Mouse (Mus musculus) forebrain, embryonic 13.5 days (tissue): ENCODE results near the gene Raly. TPM values are rescaled to one million over a fixed set of nuclear protein-coding genes. Genes with fewer than 3 reads are reported as not detected.
A peak's percentile ranks its signal among the peaks of the same experiment; 100 is the strongest.

Experiments used
- ATAC-seq: fragments of 200-750 bp; cut with Nextera tagmentation; 2 replicates; pipeline ENCODE4 v1.8.0; 2017
- H3K27ac ChIP-seq: fragments of 300-500 bp; sonication (generic); 2 replicates; pipeline ENCODE4 v1.5.1; 2015; ENCODE audit warnings: inconsistent platforms, mild to moderate bottlenecking, moderate library complexity
- H3K27me3 ChIP-seq: fragments of 300-500 bp; sonication (generic); 2 replicates; pipeline ENCODE4 v1.6.1; 2015; ENCODE audit warnings: mild to moderate bottlenecking, inconsistent platforms
- H3K36me3 ChIP-seq: fragments of 300-500 bp; sonication (generic); 2 replicates; pipeline ENCODE4 v1.6.1; 2015; ENCODE audit warnings: mild to moderate bottlenecking, inconsistent platforms; ENCODE audit not compliant: poor library complexity, severe bottlenecking
- H3K4me1 ChIP-seq: fragments of 300-500 bp; sonication (generic); 2 replicates; pipeline ENCODE4 v1.6.1; 2015; ENCODE audit warnings: inconsistent platforms
- H3K4me2 ChIP-seq: fragments of 300-500 bp; sonication (generic); 2 replicates; pipeline ENCODE4 v1.6.1; 2015; ENCODE audit warnings: inconsistent platforms, mild to moderate bottlenecking, moderate library complexity
- H3K4me3 ChIP-seq: fragments of 300-500 bp; sonication (generic); 2 replicates; pipeline ENCODE4 v1.5.1; 2015; ENCODE audit warnings: mild to moderate bottlenecking, inconsistent platforms
- H3K9ac ChIP-seq: fragments of 300-500 bp; sonication (generic); 2 replicates; pipeline ENCODE4 v1.6.1; 2015; ENCODE audit warnings: mild to moderate bottlenecking, inconsistent platforms
- H3K9me3 ChIP-seq: fragments of 300-500 bp; sonication (generic); replicated peaks from 2 replicates; pipeline ENCODE4 v1.6.1; 2016; ENCODE audit warnings: inconsistent platforms
- WGBS: fragments of 180-500 bp; shearing (Covaris S2); methylation state at CpG from one replicate; pipeline ENCODE4 v1.1.7; 2015; 5-methylcytosine and 5-hydroxymethylcytosine counted together
- polyA plus RNA-seq: library from polyadenylated mRNA; unstranded; fragments of >200 nt; fragmentation: Nextera tagmentation; extraction: Ambion mirVana; gene quantifications from 2 replicates; pipeline ENCODE4 v1.2.1, GENCODE M21; 2015

Raly gene
- polyA plus RNA-seq, result 33.1 and 41.4 TPM in 2 replicates

DNA sequence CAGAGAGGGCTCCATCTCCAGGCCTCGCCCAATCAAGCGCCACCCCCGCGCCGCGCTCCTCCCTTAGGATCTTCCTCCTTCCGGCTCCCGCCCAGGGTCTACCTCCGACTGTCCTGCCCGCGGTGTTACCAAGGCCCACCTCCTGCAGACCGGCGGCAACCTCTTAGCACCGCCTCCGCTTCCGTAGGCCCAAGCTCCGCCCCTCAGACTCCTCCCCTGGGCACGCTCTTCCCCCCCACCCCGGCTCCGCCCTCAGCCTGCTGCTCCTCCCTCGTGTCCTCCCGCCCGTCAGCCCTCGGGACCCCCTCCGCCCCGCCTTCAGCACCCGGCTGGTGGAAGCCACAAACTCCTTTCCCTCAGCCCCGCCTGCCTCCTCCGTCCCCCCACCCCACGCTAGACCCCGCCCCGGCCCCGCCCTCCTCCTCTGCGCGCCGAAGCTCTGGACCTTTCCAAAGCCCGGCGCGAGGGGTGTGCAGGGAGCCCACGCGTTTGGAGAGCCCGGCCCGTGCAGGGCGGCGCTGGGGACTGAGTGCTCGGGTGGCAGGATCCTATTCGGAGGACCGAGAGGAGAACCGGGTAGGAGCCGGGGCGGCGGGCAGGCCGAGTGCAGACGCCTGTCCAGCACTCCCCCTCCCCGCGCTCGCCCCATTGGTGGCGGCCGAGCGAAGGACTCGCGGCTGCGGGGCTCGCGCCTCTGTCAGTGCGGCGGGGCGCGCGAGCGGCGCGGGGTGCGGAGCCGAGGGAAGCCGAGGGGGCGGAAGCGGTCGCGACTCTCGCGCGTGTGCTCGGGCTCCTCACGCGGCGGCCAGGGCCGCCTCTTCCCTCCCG lies at the start of gene Raly, which contains the start of gene a:
Raly (plus strand) TSS at position 441 of the 828 bp plus-strand sequence.
a (plus strand) TSS at position 747 of the 828 bp plus-strand sequence.
- peaks cover 43% of the 10 kb centered on the region for H3K4me1 ChIP-seq
- 1% methylated on average over 47 of the region's 89 CpGs for WGBS
- H3K27ac ChIP-seq, result peak within 1 kb of the TSS; percentile 98
- no peaks in the 10 kb centered on the region for H3K36me3 ChIP-seq
- peak within 1 kb of the TSS; percentile 89 for H3K4me2 ChIP-seq
- no peaks in the 10 kb centered on the region for H3K9me3 ChIP-seq
- peak; percentile 97 for ATAC-seq
- no peaks in the 10 kb centered on the region for H3K27me3 ChIP-seq
- peak within 1 kb of the TSS; percentile 98 for H3K4me3 ChIP-seq
- H3K9ac ChIP-seq, result peak within 1 kb of the TSS; percentile 96

DNA sequence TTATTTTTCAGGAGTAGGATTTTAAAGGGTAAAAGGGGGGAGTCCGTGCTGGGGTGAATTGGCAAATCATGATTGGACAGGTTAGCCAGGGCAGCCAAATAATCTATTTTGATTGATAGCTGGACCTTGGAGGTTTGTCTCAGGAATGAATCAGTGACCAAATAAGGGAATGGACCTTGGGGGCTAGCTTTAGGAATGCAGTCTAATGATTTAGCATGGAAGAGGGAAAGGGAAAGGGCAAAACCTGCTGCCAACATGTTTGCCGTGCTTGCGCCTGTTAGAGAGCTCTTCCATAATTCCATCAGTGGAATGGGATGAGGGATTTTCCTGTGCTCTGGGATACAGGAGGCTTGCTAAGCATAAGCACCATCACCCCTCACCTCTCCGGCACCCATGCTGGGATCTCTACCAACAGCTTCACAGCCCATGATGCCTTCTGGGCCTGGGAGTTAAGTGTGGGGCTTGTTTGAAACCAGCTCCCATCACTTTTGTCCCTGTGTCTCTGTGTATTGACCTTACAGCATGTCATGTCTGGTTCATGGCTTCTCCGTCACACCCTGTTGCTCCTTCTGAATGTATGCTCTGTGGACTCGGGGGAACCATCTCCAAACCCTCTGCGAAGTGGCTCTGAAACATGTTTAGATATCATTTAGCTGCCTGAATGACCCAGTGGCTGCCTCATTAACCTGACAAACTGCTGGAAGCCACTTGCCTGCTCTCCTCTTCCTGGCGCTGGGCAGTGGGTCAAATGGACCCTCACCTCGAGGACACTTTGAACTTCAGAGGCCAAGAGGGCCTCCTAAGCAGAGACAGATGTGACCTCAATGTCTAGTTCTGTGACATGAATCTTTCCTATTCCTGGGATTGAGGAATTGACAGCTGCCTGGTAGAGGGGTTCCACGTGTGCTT lies 47.7 kb upstream of the Raly start:
- Histone ChIP-seq H3K4me3 (no peak overlapping the region), H3K4me2 (no peak overlapping the region), H3K9ac (no peak overlapping the region), H3K27me3 (no peaks in the 10 kb centered on the region), H3K9me3 (no peaks in the 10 kb centered on the region), H3K4me1 (no peaks in the 10 kb centered on the region), H3K36me3 (no peaks in the 10 kb centered on the region), H3K27ac (no peak overlapping the region)
- ATAC-seq, result no peak
- WGBS, result 84% methylated on average over 10 of the region's 10 CpGs

DNA sequence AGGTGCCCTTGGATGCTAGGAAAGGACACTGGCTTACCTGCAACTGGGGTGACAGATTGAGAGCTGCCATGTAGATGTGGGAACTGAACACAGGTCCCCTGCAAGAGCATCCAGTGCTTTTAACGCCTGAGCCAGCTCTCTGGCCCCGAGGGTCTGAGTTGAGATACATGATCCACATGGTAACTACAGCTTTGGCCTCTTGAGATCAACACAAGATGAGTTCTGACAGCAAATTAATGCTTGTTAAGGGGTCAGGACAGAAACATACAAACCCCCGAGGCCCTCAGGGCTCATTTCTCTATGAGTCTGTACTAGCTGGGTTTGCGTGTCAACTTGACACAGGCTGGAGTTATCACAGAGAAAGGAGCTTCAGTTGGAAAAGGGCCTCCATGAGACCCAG lies 47.0 kb upstream of the Raly start:
- H3K36me3 ChIP-seq, result no peaks in the 10 kb centered on the region
- H3K4me3 ChIP-seq, result no peak overlapping the region
- 89% methylated on average over 4 of the region's 4 CpGs for WGBS
- no peak overlapping the region for H3K27ac ChIP-seq
- H3K4me1 ChIP-seq, result peaks cover 4% of the 10 kb centered on the region
- H3K9ac ChIP-seq, result no peak overlapping the region
- no peak for ATAC-seq
- no peak overlapping the region for H3K4me2 ChIP-seq
- no peaks in the 10 kb centered on the region for H3K27me3 ChIP-seq
- no peaks in the 10 kb centered on the region for H3K9me3 ChIP-seq

DNA sequence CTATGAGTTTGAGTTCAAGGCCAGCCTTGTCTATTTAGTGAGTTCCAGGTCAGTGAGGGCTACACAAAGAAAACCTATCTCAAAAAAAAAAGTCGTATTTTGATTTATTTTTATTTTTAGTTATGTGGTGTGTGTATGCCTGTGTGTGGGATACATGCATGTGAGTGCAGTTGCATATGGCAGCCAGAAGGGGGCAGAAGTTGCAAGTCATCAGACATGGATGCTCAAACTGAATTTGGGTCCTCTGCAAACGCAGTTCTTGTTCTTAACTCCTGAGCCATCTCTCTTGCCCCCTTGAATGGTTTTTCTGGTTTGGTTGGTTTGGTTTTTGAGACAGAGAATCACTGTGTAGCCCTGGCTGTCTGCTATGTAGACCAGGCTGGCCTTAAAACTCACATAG lies 42.5 kb upstream of the Raly start:
- 71% methylated on average over 2 of the region's 2 CpGs for WGBS
- ATAC-seq, result no peak

DNA sequence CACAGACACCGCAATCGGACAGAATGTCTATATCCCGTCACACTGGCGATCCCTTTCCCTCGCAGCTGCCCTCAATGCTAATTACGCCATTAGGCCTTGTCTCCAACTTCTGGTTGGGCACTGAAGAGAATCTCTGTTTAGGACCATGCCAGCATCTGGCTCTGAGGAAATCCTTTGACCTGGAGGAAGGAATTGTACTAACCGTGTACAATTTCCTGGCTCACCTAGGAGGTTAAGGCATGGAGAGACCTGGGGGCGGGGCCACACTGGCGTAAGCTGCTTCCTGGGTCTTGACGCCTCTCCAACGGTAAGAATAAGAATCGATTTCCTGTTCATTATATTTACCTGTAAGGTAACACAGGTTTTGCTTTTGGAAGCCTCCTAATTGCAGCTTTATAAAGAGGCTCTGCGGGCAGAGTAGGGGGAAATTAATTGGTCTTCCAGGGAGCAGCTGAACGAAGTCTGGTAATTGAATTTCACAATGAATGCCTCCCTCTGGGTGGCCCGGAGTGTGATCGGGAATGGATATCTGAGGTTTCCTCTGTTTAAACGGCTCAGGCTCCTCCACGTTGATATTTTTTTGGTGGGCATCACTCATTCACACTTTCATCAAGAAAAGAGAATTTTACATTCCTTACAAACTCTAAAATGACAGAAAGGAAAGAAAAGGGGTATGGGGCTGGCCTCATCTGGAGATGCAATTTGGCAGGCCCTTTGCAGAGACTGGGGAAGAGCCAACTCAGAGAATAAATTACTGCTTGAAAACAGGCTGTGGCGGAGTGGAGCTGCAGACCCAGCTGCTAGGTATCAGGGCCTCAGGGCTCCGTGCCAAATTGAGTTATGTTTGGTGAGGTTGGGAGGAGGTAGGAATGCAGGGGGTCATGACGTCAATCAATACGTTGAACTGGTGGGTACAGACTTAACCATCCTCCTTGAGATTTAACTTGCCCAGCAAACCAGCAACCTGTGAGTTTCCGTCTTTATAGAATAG lies 41.6 kb upstream of the Raly start:
- 0 out of 2 replicates have a peak, but pooled peaks cover 3% of the 10 kb centered on the region for H3K27me3 ChIP-seq
- no peaks in the 10 kb centered on the region for H3K9me3 ChIP-seq
- H3K4me1 ChIP-seq, result peaks cover 26% of the 10 kb centered on the region
- peak; percentile 90 for ATAC-seq
- H3K4me3 ChIP-seq, result no peak overlapping the region; the same call in 1 of the 2 replicates
- WGBS, result 21% methylated on average over 23 of the region's 23 CpGs
- no peaks in the 10 kb centered on the region for H3K36me3 ChIP-seq
- H3K27ac ChIP-seq, result peak overlapping the region; percentile 81
- H3K4me2 ChIP-seq, result peak overlapping the region; percentile 51
- no peak overlapping the region for H3K9ac ChIP-seq

More for the DNA sequence above, 42.5 kb upstream of the Raly start:
- no peak overlapping the region for H3K9ac ChIP-seq
- H3K27ac ChIP-seq, result peak overlapping the region; percentile 81; the same call in 1 of the 2 replicates
- no peak overlapping the region for H3K4me3 ChIP-seq
- no peaks in the 10 kb centered on the region for H3K36me3 ChIP-seq
- no peaks in the 10 kb centered on the region for H3K9me3 ChIP-seq
- peaks cover 26% of the 10 kb centered on the region for H3K4me1 ChIP-seq
- H3K4me2 ChIP-seq, result no peak overlapping the region
- 0 out of 2 replicates have a peak, but pooled peaks cover 3% of the 10 kb centered on the region for H3K27me3 ChIP-seq

DNA sequence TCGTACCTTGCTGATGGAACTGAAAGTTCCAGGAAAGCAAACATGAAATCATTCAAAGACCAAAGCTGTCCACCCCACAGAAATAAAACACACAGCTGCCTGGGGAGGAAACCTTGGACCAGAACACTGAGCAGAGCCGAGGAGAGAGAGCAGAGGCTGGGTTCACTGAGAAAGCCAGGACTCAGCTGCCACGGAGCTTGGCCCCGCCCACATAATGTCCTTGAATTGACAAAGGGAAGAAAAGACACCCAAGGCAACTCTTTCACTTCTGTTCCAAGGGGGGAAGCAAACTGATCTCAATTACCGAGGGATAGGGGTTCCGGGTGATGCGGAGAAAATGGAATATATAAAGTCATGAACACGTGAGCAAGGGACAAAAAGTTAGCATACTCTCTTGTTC lies 39.0 kb upstream of the Raly start:
- Histone ChIP-seq H3K27ac (no peak overlapping the region), H3K36me3 (no peaks in the 10 kb centered on the region), H3K4me2 (no peak overlapping the region), H3K9ac (no peak overlapping the region), H3K4me3 (no peak overlapping the region), H3K4me1 (peaks cover 26% of the 10 kb centered on the region), H3K27me3 (0 out of 2 replicates have a peak, but pooled peaks cover 3% of the 10 kb centered on the region), H3K9me3 (no peaks in the 10 kb centered on the region)
- WGBS, result 32% methylated on average over 8 of the region's 8 CpGs
- ATAC-seq, result no peak

DNA sequence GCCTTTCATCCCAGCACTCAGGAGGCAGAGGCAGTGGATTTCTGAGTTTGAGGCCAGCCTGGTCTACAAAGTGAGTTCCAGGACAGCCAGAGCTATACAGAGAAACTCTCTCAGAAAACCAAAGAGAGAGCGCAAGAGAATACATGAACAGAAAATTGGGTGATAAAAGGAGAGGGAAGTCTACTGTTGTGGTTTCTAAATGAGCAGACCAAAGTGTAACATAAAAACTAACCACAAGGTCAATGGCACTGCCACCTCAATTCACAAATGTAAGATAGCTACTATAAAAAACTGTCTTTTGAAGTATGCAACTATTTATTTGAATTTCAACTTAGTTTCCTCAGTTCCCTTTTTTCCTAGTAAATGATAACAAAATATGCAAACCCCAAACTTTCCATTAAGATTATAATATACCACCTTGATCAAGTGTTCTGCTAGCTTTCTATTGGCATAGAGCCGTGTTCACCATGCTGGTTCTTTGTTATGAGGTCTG lies 36.8 kb upstream of the Raly start:
- ATAC-seq, result no peak
- no peak overlapping the region for H3K4me3 ChIP-seq
- H3K9me3 ChIP-seq, result no peaks in the 10 kb centered on the region
- peaks cover 21% of the 10 kb centered on the region for H3K4me1 ChIP-seq
- H3K9ac ChIP-seq, result no peak overlapping the region
- H3K4me2 ChIP-seq, result no peak overlapping the region
- WGBS, result 83% methylated on average over 2 of the region's 2 CpGs
- no peak overlapping the region for H3K27ac ChIP-seq
- H3K27me3 ChIP-seq, result 0 out of 2 replicates have a peak, but pooled peaks cover 3% of the 10 kb centered on the region
- H3K36me3 ChIP-seq, result no peaks in the 10 kb centered on the region

DNA sequence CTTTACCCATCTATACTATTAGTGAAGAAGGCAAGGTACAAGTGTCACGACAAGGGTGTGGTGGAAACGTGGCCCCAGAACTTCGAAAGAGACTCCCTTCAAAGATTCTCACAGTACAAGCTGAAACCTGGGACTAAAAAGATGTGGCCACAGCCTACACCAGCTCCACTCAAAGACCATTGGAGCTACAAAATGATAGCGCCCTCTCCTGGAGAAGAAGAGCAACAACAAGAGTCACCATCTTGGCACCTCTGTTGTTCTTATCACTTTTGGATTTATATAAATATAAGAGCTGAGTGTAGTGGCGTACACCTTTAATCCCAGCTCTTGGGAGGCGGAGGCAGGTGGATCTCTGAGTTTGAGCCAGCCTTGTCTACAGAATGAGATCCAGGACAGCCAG lies 35.1 kb upstream of the Raly start:
- Histone ChIP-seq H3K9ac (no peak overlapping the region), H3K27me3 (0 out of 2 replicates have a peak, but pooled peaks cover 3% of the 10 kb centered on the region), H3K27ac (no peak overlapping the region), H3K4me2 (no peak overlapping the region), H3K9me3 (no peaks in the 10 kb centered on the region; the same call in 1 of the 2 replicates), H3K36me3 (no peaks in the 10 kb centered on the region), H3K4me3 (no peak overlapping the region), H3K4me1 (peaks cover 8% of the 10 kb centered on the region)
- WGBS, result 58% methylated on average over 6 of the region's 6 CpGs
- no peak for ATAC-seq

DNA sequence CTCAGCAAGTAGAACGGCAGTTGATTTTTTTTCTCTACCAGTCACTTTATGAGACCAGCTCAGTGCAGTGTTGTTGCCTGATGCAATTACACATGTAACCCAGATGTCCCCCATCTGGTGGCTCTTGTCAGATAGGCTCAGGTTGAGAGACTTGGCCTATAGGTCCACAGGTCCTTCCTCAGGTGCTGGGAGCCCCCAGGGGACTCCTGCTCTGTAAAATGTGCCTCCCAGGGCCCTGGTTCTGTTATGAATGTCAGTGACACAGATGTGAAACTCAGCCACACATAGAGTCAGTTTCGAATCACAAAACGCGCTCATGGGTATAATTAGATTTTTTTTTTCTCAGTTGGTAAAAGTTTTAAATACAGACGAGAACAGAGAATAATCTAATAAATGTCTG lies 33.2 kb upstream of the Raly start:
- 92% methylated on average over 5 of the region's 5 CpGs for WGBS
- no peak overlapping the region for H3K27ac ChIP-seq
- no peak overlapping the region for H3K4me2 ChIP-seq
- H3K4me3 ChIP-seq, result no peak overlapping the region
- H3K36me3 ChIP-seq, result no peaks in the 10 kb centered on the region
- 0 out of 2 replicates have a peak, but pooled peaks cover 3% of the 10 kb centered on the region for H3K27me3 ChIP-seq
- no peak overlapping the region for H3K9ac ChIP-seq
- no peak for ATAC-seq
- H3K4me1 ChIP-seq, result no peaks in the 10 kb centered on the region
- H3K9me3 ChIP-seq, result no peaks in the 10 kb centered on the region; the same call in 1 of the 2 replicates

DNA sequence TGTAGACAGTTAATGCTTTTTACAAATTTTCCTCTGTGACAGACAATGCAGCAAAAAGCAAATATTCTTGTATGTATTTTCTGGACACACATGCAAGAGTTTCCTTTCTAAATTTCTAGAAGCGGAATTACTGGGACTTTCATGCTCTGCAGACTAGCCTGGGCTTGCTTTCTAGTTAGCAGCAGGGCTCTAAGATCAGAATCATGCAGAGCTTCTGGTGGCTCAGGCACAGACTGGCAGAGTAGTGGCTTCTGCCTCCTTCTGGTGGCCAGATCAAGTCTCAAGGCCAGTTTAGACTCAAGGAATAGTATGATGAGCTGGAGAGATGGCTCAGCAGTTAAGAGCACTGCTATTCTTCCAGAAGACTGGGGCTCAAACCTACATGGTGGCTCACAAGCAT lies 32.4 kb upstream of the Raly start:
- Histone ChIP-seq H3K4me2 (no peak overlapping the region), H3K4me3 (no peak overlapping the region), H3K9me3 (no peaks in the 10 kb centered on the region; the same call in 1 of the 2 replicates), H3K36me3 (no peaks in the 10 kb centered on the region), H3K9ac (no peak overlapping the region), H3K4me1 (no peaks in the 10 kb centered on the region), H3K27me3 (no peaks in the 10 kb centered on the region), H3K27ac (no peak overlapping the region)
- WGBS, result 86% methylated on average over 1 of the region's 1 CpGs
- no peak for ATAC-seq

DNA sequence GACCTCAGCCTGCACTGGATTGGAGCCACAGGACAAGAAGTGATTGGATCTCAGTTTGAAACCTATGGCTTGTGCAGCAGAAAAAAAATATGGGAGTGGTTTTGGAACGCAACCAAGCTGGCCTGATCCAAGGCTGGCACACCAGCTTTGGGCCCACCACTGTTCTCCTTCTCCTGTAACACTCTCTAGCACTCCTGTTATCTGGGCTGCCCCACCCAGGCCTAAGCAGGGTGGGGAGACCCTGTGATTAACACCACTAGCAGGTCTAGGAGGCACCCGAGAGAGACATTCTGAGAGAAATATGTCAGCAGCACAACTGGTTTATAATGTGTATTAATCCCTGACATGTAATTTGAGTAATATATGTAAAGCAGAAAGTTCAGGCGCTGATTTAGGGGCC lies 27.7 kb upstream of the Raly start:
- 84% methylated on average over 3 of the region's 3 CpGs for WGBS
- ATAC-seq, result no peak
- Histone ChIP-seq H3K9me3 (no peaks in the 10 kb centered on the region; the same call in 1 of the 2 replicates), H3K9ac (no peak overlapping the region), H3K36me3 (no peaks in the 10 kb centered on the region), H3K4me3 (no peak overlapping the region), H3K4me2 (no peak overlapping the region), H3K27ac (no peak overlapping the region), H3K4me1 (no peaks in the 10 kb centered on the region), H3K27me3 (no peaks in the 10 kb centered on the region)
